Mouse (Mus musculus): ENCODE data around the gene Necab3. TPM values are rescaled to one million over a fixed set of nuclear protein-coding genes. Genes with fewer than 3 reads are reported as not detected.

The Necab3 gene
- polyA plus RNA-seq, 1 experiment from 2014 or later, result 17.4 TPM

GRCm38 (mm10) chr2:154500758-154501157 is 57.9 kb downstream of the Necab3 start:
- Histone ChIP-seq H3K4me1 (replicated peaks) (peaks cover 5% of the 10 kb centered on the region), H3K9ac (no peak overlapping the region), H3K9me3 (no peaks in the 10 kb centered on the region), H3K4me3 (no peak overlapping the region), H3K4me2 (no peak overlapping the region), H3K27ac (replicated peaks) (no peak overlapping the region), H3K36me3 (peaks cover 27% of the 10 kb centered on the region), H3K27me3 (no peaks in the 10 kb centered on the region)
- WGBS, result 82% methylated on average over 3 of the region's 3 CpGs
- ATAC-seq (ENCODE audit: low read depth), result no peak

DNA sequence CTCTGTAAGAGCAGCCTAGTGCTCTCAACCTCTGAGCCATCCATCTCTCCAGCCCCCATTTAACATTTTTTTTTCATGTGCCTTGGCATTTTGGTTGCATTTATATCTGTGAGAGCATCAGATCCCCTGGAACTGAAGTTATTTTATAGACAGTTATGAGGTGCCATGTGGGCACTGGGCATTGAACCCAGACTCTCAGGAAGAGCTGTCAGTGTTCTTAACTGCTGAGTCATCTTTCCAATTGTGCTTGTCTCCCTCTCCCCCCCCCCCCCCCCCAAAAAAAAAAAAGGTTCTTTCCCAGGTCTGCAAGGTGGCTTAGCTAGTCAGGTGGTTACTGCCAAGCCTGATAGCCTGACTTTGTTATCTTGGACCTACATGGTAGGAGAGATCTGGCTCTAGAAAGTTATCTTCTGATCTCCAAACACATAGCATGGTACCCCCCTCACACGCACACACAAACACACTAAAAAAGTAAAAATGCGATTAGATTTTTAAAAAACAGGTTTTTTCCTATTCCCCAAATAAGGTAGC is 58.9 kb downstream of the Necab3 start:
- Histone ChIP-seq H3K27ac (replicated peaks) (no peak overlapping the region), H3K9ac (no peak overlapping the region), H3K4me2 (no peak overlapping the region), H3K4me1 (replicated peaks) (peaks cover 5% of the 10 kb centered on the region), H3K4me3 (no peak overlapping the region), H3K9me3 (no peaks in the 10 kb centered on the region), H3K27me3 (no peaks in the 10 kb centered on the region), H3K36me3 (peaks cover 26% of the 10 kb centered on the region)
- 95% methylated on average over 2 of the region's 2 CpGs for WGBS
- ATAC-seq (ENCODE audit: low read depth), result no peak

DNA sequence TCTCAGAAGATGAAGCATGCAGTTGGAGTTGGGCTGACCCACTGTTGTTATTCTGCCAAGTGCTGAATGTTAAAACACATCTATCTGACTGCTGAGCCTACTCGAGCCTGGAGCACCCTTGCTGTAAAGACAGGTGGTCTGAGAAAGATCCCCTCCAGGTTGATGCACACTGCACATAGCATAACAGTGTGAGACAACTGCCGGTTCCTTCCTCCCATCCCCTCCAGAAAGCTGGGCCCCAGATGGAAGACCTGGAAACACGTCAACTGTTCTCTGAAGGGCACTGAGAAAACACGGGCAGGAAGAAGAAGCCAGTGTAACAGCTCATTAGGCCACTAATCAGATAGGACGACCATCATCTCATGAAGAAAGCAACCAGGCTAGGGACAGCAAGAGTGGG is 60.1 kb downstream of the Necab3 start:
- no peak for ATAC-seq (ENCODE audit: low read depth)
- Histone ChIP-seq H3K4me1 (replicated peaks) (peaks cover 5% of the 10 kb centered on the region), H3K27ac (replicated peaks) (no peak overlapping the region), H3K36me3 (peaks cover 16% of the 10 kb centered on the region), H3K4me3 (no peak overlapping the region), H3K9ac (no peak overlapping the region), H3K9me3 (no peaks in the 10 kb centered on the region), H3K27me3 (no peaks in the 10 kb centered on the region), H3K4me2 (no peak overlapping the region)
- 48% methylated on average over 5 of the region's 5 CpGs for WGBS

- H3K27ac ChIP-seq (replicated peaks), result no peak overlapping the region
- H3K9ac ChIP-seq, result no peak overlapping the region
- H3K4me1 ChIP-seq (replicated peaks), result peaks cover 5% of the 10 kb centered on the region
- H3K27me3 ChIP-seq, result no peaks in the 10 kb centered on the region
- ATAC-seq (ENCODE audit: low read depth), result no peak
- WGBS, result 84% methylated on average over 4 of the region's 4 CpGs
- H3K9me3 ChIP-seq, result no peaks in the 10 kb centered on the region
- no peak overlapping the region for H3K4me3 ChIP-seq
- H3K4me2 ChIP-seq, result no peak overlapping the region
- H3K36me3 ChIP-seq, result no peaks in the 10 kb centered on the region
Measured at GRCm38 (mm10) chr2:154495021-154495420, 63.7 kb downstream of the Necab3 start.

Other genes with a start within 250 kb of the Necab3 start
- 15.2 and 15.7 TPM in 2 replicates for gene Cdk5rap1, start 185.9 kb downstream of the Necab3 start, polyA plus RNA-seq (2015; fragmentation: Nextera tagmentation; extraction: Ambion mirVana)
- gene Snta1, start 150.8 kb downstream of the Necab3 start, polyA plus RNA-seq (2015; fragmentation: Nextera tagmentation; extraction: Ambion mirVana), result 6.6 and 7.7 TPM in 2 replicates
- gene Cbfa2t2, start 122.4 kb downstream of the Necab3 start, polyA plus RNA-seq (2015; fragmentation: Nextera tagmentation; extraction: Ambion mirVana), result 49.4 and 50.8 TPM in 2 replicates
- 0.76 and 2.1 TPM in 2 replicates for gene 1700003F12Rik, start 11.8 kb downstream of the Necab3 start, polyA plus RNA-seq (2015; fragmentation: Nextera tagmentation; extraction: Ambion mirVana)
- gene Actl10, start 7.1 kb downstream of the Necab3 start, polyA plus RNA-seq (2015; fragmentation: Nextera tagmentation; extraction: Ambion mirVana), result 0.33 and 0.59 TPM in 2 replicates
- gene E2f1, start 11.0 kb upstream of the Necab3 start, polyA plus RNA-seq (2015; fragmentation: Nextera tagmentation; extraction: Ambion mirVana), result 6.0 and 6.3 TPM in 2 replicates
- 13.6 and 16.1 TPM in 2 replicates for gene Pxmp4, start 44.8 kb upstream of the Necab3 start, polyA plus RNA-seq (2015; fragmentation: Nextera tagmentation; extraction: Ambion mirVana)
- 1.0 and 2.0 TPM in 2 replicates for gene Zfp341, start 54.4 kb upstream of the Necab3 start, polyA plus RNA-seq (2015; fragmentation: Nextera tagmentation; extraction: Ambion mirVana)
- 1.0 TPM in 1 of 2 replicates, not detected in the other for gene 4930519P11Rik, start 54.5 kb upstream of the Necab3 start, polyA plus RNA-seq (2015; fragmentation: Nextera tagmentation; extraction: Ambion mirVana)
- 29.1 and 29.6 TPM in 2 replicates for gene Chmp4b, start 92.8 kb upstream of the Necab3 start, polyA plus RNA-seq (2015; fragmentation: Nextera tagmentation; extraction: Ambion mirVana)
- gene Gm14214, start 211.1 kb upstream of the Necab3 start, polyA plus RNA-seq (2015; fragmentation: Nextera tagmentation; extraction: Ambion mirVana), result not detected in 2 replicates
- 27.0 and 28.3 TPM in 2 replicates for gene Raly, start 232.2 kb upstream of the Necab3 start, polyA plus RNA-seq (2015; fragmentation: Nextera tagmentation; extraction: Ambion mirVana)
- gene a, start 232.5 kb upstream of the Necab3 start, polyA plus RNA-seq (2015; fragmentation: Nextera tagmentation; extraction: Ambion mirVana), result 1.6 TPM in 1 of 2 replicates, not detected in the other

All from neural tube, embryonic 13.5 days (tissue).